Mouse (Mus musculus) spleen, adult 2 months (tissue): Measurements from ENCODE around the gene Surf2.

Experiments used
- CTCF ChIP-seq: fragments of 200-500 bp; IDR thresholded peaks from 2 replicates; pipeline ENCODE4 v1.5.1; 2011; ENCODE audit warnings: mild to moderate bottlenecking, inconsistent platforms; ENCODE audit not compliant: insufficient read depth, insufficient read length, insufficient replicate concordance; ENCODE audit errors: extremely low read depth
- POLR2A ChIP-seq: fragments of 200-500 bp; IDR thresholded peaks from 2 replicates; pipeline ENCODE4 v1.6.1; 2011; ENCODE audit warnings: low read depth, low read length, inconsistent platforms

GRCm38 (mm10) chr2:26943253-26943652 is 27.1 kb downstream of the Surf2 start:
- TF ChIP-seq CTCF = no peak
- no peak for TF ChIP-seq POLR2A
